Mouse (Mus musculus): ENCODE measurements around the gene Dnajb14. TPM values are rescaled to one million over a fixed set of nuclear protein-coding genes. Genes with fewer than 3 reads are reported as not detected.
"Not testable (repeated sequence)": the region's sequence is repeated elsewhere in the genome, so short reads cannot be mapped to it uniquely, and the experiment has no call there.

Dnajb14 gene
- polyA plus RNA-seq, 1 experiment from 2014 or later: 9.0 TPM

- Histone ChIP-seq H3K27ac (ENCODE audit: low read depth, low read length) (no peak overlapping the region), H3K4me2 (no peak overlapping the region)
- 90% methylated on average over 1 of the region's 1 CpGs for WGBS
These were observed 30.9 kb upstream of the Dnajb14 start for GRCm38 (mm10) chr3:137836543-137836942.

GRCm38 (mm10) chr3:137838160-137838559 is 29.3 kb upstream of the Dnajb14 start:
- H3K4me1 ChIP-seq (replicated peaks; ENCODE audit: control insufficient read depth, insufficient read depth, low read length): no peaks in the 10 kb centered on the region
- ATAC-seq (replicated peaks; ENCODE audit: low FRiP score) (no peak), DNase-seq (ENCODE audit: low spot score) (no peak)
- H3K9me3 ChIP-seq (ENCODE audit: control insufficient read depth, low read length): no peaks in the 10 kb centered on the region
- H3K27ac ChIP-seq (ENCODE audit: low read depth, low read length): no peak overlapping the region
- H3K4me3 ChIP-seq (ENCODE audit: low read depth, low read length): no peak overlapping the region
- H3K36me3 ChIP-seq (ENCODE audit: control insufficient read depth, insufficient read depth, low read length): no peaks in the 10 kb centered on the region
- H3K27me3 ChIP-seq (replicated peaks; ENCODE audit: control insufficient read depth, insufficient read depth, low read length): no peaks in the 10 kb centered on the region
- no peak overlapping the region for H3K9ac ChIP-seq (ENCODE audit: low read depth, low read length)
- H3K4me2 ChIP-seq: no peak overlapping the region

More at GRCm38 (mm10) chr3:137836543-137836942, 30.9 kb upstream of the Dnajb14 start:
- no peaks in the 10 kb centered on the region for H3K27me3 ChIP-seq (replicated peaks; ENCODE audit: control insufficient read depth, insufficient read depth, low read length)
- ATAC-seq (replicated peaks; ENCODE audit: low FRiP score) (no peak), DNase-seq (ENCODE audit: low spot score) (no peak)
- H3K4me1 ChIP-seq (replicated peaks; ENCODE audit: control insufficient read depth, insufficient read depth, low read length): no peaks in the 10 kb centered on the region
- no peaks in the 10 kb centered on the region for H3K9me3 ChIP-seq (ENCODE audit: control insufficient read depth, low read length)
- no peak overlapping the region for H3K4me3 ChIP-seq (ENCODE audit: low read depth, low read length)
- no peak overlapping the region for H3K9ac ChIP-seq (ENCODE audit: low read depth, low read length)
- H3K36me3 ChIP-seq (ENCODE audit: control insufficient read depth, insufficient read depth, low read length): no peaks in the 10 kb centered on the region

DNA sequence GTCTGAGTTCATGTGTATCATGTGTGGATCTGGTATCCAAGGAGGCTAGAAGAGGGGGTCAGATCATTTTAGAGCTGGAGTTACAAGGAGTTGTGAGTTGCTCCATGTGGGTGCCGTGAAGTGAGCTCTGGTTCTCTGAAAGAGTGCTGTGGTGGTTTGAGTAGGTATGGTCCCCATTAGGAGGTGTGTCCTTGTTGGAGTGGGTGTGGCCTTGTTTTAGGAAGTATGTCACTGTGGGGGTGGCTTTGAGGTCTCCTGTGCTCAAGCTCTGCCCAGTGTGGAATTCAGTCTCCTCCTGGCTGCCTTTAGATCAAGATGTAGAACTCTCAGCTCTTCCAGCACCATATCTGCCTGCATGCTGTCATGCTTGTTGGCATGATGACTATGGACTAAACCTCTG is 24.5 kb upstream of the Dnajb14 start:
- no peak overlapping the region for H3K27ac ChIP-seq (ENCODE audit: low read depth, low read length)
- ATAC-seq (replicated peaks; ENCODE audit: low FRiP score) (no peak), DNase-seq (ENCODE audit: low spot score) (no peak)
- no peak overlapping the region for H3K9ac ChIP-seq (ENCODE audit: low read depth, low read length)
- H3K9me3 ChIP-seq (ENCODE audit: control insufficient read depth, low read length): no peaks in the 10 kb centered on the region
- H3K36me3 ChIP-seq (ENCODE audit: control insufficient read depth, insufficient read depth, low read length): no peaks in the 10 kb centered on the region
- 81% methylated on average over 1 of the region's 1 CpGs for WGBS
- no peaks in the 10 kb centered on the region for H3K4me1 ChIP-seq (replicated peaks; ENCODE audit: control insufficient read depth, insufficient read depth, low read length)
- no peaks in the 10 kb centered on the region for H3K27me3 ChIP-seq (replicated peaks; ENCODE audit: control insufficient read depth, insufficient read depth, low read length)
- no peak overlapping the region for H3K4me3 ChIP-seq (ENCODE audit: low read depth, low read length)
- H3K4me2 ChIP-seq: no peak overlapping the region

- Histone ChIP-seq H3K27ac (ENCODE audit: low read depth, low read length) (no peak overlapping the region), H3K9ac (ENCODE audit: low read depth, low read length) (no peak overlapping the region), H3K36me3 (ENCODE audit: control insufficient read depth, insufficient read depth, low read length) (no peaks in the 10 kb centered on the region), H3K4me3 (ENCODE audit: low read depth, low read length) (no peak overlapping the region), H3K4me1 (replicated peaks; ENCODE audit: control insufficient read depth, insufficient read depth, low read length) (no peaks in the 10 kb centered on the region), H3K9me3 (ENCODE audit: control insufficient read depth, low read length) (no peaks in the 10 kb centered on the region), H3K4me2 (no peak overlapping the region), H3K27me3 (replicated peaks; ENCODE audit: control insufficient read depth, insufficient read depth, low read length) (no peaks in the 10 kb centered on the region)
- DNase-seq (ENCODE audit: low spot score) (no peak), ATAC-seq (replicated peaks; ENCODE audit: low FRiP score) (no peak)
- 84% methylated on average over 3 of the region's 3 CpGs for WGBS
These were observed 23.2 kb upstream of the Dnajb14 start for GRCm38 (mm10) chr3:137844263-137844662.

GRCm38 (mm10) chr3:137846552-137846951 is 20.9 kb upstream of the Dnajb14 start:
- 49% methylated on average over 5 of the region's 5 CpGs for WGBS
- Histone ChIP-seq H3K27me3 (replicated peaks; ENCODE audit: control insufficient read depth, insufficient read depth, low read length) (no peaks in the 10 kb centered on the region), H3K4me3 (ENCODE audit: low read depth, low read length) (no peak overlapping the region), H3K9ac (ENCODE audit: low read depth, low read length) (no peak overlapping the region), H3K9me3 (ENCODE audit: control insufficient read depth, low read length) (no peaks in the 10 kb centered on the region), H3K36me3 (ENCODE audit: control insufficient read depth, insufficient read depth, low read length) (no peaks in the 10 kb centered on the region), H3K4me1 (replicated peaks; ENCODE audit: control insufficient read depth, insufficient read depth, low read length) (no peaks in the 10 kb centered on the region), H3K27ac (ENCODE audit: low read depth, low read length) (no peak overlapping the region), H3K4me2 (no peak overlapping the region)
- no peak for ATAC-seq (replicated peaks; ENCODE audit: low FRiP score)
- DNase-seq (ENCODE audit: low spot score): no peak

DNA sequence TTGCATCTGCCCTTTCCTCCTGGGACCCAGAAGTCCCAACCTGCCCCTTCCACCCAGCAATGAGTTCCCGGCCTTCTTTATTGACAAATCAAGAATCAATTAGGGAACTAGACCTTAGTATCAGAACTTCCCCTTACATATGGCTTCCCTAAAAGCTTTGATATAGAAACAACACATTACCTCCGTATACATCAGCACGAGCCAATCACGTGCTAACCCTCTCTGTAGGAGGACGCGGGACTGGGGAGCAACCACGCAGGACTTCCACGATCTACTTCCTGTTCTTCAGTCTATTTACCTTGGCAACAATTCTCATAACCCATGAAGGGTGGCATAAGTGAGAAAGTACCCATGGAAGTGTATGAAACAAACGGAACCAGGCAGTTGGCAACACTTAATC is 19.1 kb upstream of the Dnajb14 start:
- DNase-seq (ENCODE audit: low spot score) (no peak), ATAC-seq (replicated peaks; ENCODE audit: low FRiP score) (no peak)
- Histone ChIP-seq H3K9ac (ENCODE audit: low read depth, low read length) (no peak overlapping the region), H3K36me3 (ENCODE audit: control insufficient read depth, insufficient read depth, low read length) (no peaks in the 10 kb centered on the region), H3K27ac (ENCODE audit: low read depth, low read length) (no peak overlapping the region), H3K4me1 (replicated peaks; ENCODE audit: control insufficient read depth, insufficient read depth, low read length) (no peaks in the 10 kb centered on the region), H3K4me2 (no peak overlapping the region), H3K4me3 (ENCODE audit: low read depth, low read length) (no peak overlapping the region), H3K9me3 (ENCODE audit: control insufficient read depth, low read length) (no peaks in the 10 kb centered on the region), H3K27me3 (replicated peaks; ENCODE audit: control insufficient read depth, insufficient read depth, low read length) (no peaks in the 10 kb centered on the region)
- WGBS: 84% methylated on average over 9 of the region's 9 CpGs

DNA sequence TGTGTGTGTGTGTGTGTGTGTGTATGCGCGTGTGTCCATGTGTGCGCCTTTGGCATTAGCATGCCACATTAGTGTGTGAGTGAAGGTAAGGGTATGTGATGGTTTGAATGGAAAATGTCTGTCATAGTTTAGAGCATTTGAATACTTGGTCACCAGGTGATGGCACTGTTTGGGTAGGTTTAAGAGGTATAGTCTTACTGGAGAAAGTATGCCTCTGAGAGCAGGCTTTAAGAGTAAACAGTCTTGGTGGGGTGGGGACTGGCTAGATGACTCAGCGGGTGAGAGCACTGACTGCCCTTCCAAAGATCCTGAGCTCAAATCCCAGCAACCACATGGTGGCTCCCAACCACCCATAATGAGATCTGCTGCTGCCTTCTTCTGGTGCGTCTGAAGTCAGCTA is 17.8 kb upstream of the Dnajb14 start:
- DNase-seq (ENCODE audit: low spot score) (no peak), ATAC-seq (replicated peaks; ENCODE audit: low FRiP score) (no peak)
- Histone ChIP-seq H3K27ac (ENCODE audit: low read depth, low read length) (no peak overlapping the region), H3K27me3 (replicated peaks; ENCODE audit: control insufficient read depth, insufficient read depth, low read length) (no peaks in the 10 kb centered on the region), H3K4me3 (ENCODE audit: low read depth, low read length) (no peak overlapping the region), H3K36me3 (ENCODE audit: control insufficient read depth, insufficient read depth, low read length) (no peaks in the 10 kb centered on the region), H3K9ac (ENCODE audit: low read depth, low read length) (no peak overlapping the region), H3K4me2 (no peak overlapping the region), H3K4me1 (replicated peaks; ENCODE audit: control insufficient read depth, insufficient read depth, low read length) (no peaks in the 10 kb centered on the region), H3K9me3 (ENCODE audit: control insufficient read depth, low read length) (no peaks in the 10 kb centered on the region)
- 84% methylated on average over 5 of the region's 5 CpGs for WGBS

DNA sequence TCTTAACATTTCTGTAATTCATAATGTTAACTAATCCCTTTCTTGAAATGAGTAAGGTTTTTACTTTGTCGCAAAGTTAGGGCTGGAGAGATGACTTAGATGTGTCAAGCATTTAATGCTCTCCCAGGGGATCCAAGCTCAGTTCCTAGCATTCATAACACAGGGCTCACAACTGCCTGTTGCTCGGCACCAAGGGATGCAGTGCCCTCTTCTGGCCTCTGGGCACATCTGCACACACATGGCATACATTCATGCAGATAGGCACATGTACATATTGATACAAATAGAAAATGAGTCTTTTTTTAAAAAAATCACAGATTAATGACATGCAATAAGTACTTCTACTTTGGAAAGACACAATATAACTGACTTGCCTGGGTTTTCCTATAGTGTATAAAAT is 16.3 kb upstream of the Dnajb14 start:
- H3K9ac ChIP-seq (ENCODE audit: low read depth, low read length): no peak overlapping the region
- 81% methylated on average over 2 of the region's 2 CpGs for WGBS
- no peak for DNase-seq (ENCODE audit: low spot score)
- H3K36me3 ChIP-seq (ENCODE audit: control insufficient read depth, insufficient read depth, low read length): no peaks in the 10 kb centered on the region
- no peaks in the 10 kb centered on the region for H3K9me3 ChIP-seq (ENCODE audit: control insufficient read depth, low read length)
- no peaks in the 10 kb centered on the region for H3K4me1 ChIP-seq (replicated peaks; ENCODE audit: control insufficient read depth, insufficient read depth, low read length)
- no peak overlapping the region for H3K4me3 ChIP-seq (ENCODE audit: low read depth, low read length)
- H3K27me3 ChIP-seq (replicated peaks; ENCODE audit: control insufficient read depth, insufficient read depth, low read length): no peaks in the 10 kb centered on the region
- ATAC-seq (replicated peaks; ENCODE audit: low FRiP score): no peak
- H3K27ac ChIP-seq (ENCODE audit: low read depth, low read length): no peak overlapping the region
- no peak overlapping the region for H3K4me2 ChIP-seq

DNA sequence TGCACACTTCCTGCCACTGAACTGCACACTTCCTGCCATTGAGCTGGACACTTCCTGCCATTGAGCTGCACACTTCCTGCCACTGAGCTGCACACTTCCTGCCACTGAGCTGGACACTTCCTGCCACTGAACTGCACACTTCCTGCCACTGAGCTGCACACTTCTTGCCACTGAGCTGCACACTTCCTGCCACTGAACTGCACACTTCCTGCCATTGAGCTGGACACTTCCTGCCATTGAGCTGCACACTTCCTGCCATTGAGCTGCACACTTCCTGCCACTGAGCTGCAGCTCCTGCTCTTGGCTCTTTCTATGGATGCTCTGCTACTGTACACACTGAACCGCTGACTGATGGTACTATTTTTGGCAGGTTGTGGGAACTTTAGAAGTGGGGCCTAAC is 14.5 kb upstream of the Dnajb14 start:
- WGBS: 92% methylated on average over 1 of the region's 1 CpGs
- H3K36me3 ChIP-seq (ENCODE audit: control insufficient read depth, insufficient read depth, low read length); H3K27ac ChIP-seq (ENCODE audit: low read depth, low read length); DNase-seq (ENCODE audit: low spot score); ATAC-seq (replicated peaks; ENCODE audit: low FRiP score); H3K4me2 ChIP-seq; H3K9me3 ChIP-seq (ENCODE audit: control insufficient read depth, low read length); H3K9ac ChIP-seq (ENCODE audit: low read depth, low read length); H3K4me3 ChIP-seq (ENCODE audit: low read depth, low read length); H3K27me3 ChIP-seq (replicated peaks; ENCODE audit: control insufficient read depth, insufficient read depth, low read length); H3K4me1 ChIP-seq (replicated peaks; ENCODE audit: control insufficient read depth, insufficient read depth, low read length): not testable (repeated sequence)

Data from liver, embryonic 11.5 days (tissue).